Mouse (Mus musculus) liver, embryonic 15.5 days (tissue): Measurements from ENCODE around the gene Olfr519. TPM values are rescaled to one million over a fixed set of nuclear protein-coding genes. Genes with fewer than 3 reads are reported as not detected.

Source experiments
- ATAC-seq: fragments of 200-750 bp; cut with Nextera tagmentation; 2 replicates; pipeline ENCODE4 v1.8.0; 2017; ENCODE audit warnings: moderate number of reproducible peaks, mild to moderate bottlenecking, moderate library complexity; ENCODE audit not compliant: insufficient read depth
- H3K27ac ChIP-seq: fragments of 300-500 bp; sonication (generic); replicated peaks from 2 replicates; pipeline ENCODE4 v1.5.1; 2015; ENCODE audit warnings: mild to moderate bottlenecking, inconsistent platforms
- H3K27me3 ChIP-seq: fragments of 300-500 bp; sonication (generic); 2 replicates; pipeline ENCODE4 v1.6.1; 2015; ENCODE audit warnings: mild to moderate bottlenecking, inconsistent platforms
- H3K36me3 ChIP-seq: fragments of 300-500 bp; sonication (generic); replicated peaks from 2 replicates; pipeline ENCODE4 v1.6.1; 2015; ENCODE audit warnings: moderate library complexity, mild to moderate bottlenecking, inconsistent platforms
- H3K4me1 ChIP-seq: fragments of 300-500 bp; sonication (generic); replicated peaks from 2 replicates; pipeline ENCODE4 v1.6.1; 2015; ENCODE audit warnings: inconsistent platforms
- H3K4me2 ChIP-seq: fragments of 300-500 bp; sonication (generic); 2 replicates; pipeline ENCODE4 v1.6.1; 2015; ENCODE audit warnings: moderate library complexity, mild to moderate bottlenecking, inconsistent platforms
- H3K4me3 ChIP-seq: fragments of 300-500 bp; sonication (generic); replicated peaks from 2 replicates; pipeline ENCODE4 v1.5.1; 2015; ENCODE audit warnings: mild to moderate bottlenecking, inconsistent platforms
- H3K9ac ChIP-seq: fragments of 300-500 bp; sonication (generic); 2 replicates; pipeline ENCODE4 v1.6.1; 2015; ENCODE audit warnings: moderate library complexity, mild to moderate bottlenecking, inconsistent platforms
- H3K9me3 ChIP-seq: fragments of 300-500 bp; sonication (generic); replicated peaks from 2 replicates; pipeline ENCODE4 v1.6.1; 2016; ENCODE audit warnings: inconsistent platforms
- WGBS: fragments of 180-500 bp; shearing (Covaris S2); methylation state at CpG from one replicate; pipeline ENCODE4 v1.1.7; 2015; ENCODE audit warnings: mixed read lengths; ENCODE audit not compliant: insufficient replicate concordance; 5-methylcytosine and 5-hydroxymethylcytosine counted together
- polyA plus RNA-seq: library from polyadenylated mRNA; unstranded; fragments of >200 nt; fragmentation: Nextera tagmentation; extraction: Ambion mirVana; gene quantifications from 2 replicates; pipeline ENCODE4 v1.2.1, GENCODE M21; 2015

Olfr519 gene
- polyA plus RNA-seq, 1 experiment from 2014 or later: not detected

DNA sequence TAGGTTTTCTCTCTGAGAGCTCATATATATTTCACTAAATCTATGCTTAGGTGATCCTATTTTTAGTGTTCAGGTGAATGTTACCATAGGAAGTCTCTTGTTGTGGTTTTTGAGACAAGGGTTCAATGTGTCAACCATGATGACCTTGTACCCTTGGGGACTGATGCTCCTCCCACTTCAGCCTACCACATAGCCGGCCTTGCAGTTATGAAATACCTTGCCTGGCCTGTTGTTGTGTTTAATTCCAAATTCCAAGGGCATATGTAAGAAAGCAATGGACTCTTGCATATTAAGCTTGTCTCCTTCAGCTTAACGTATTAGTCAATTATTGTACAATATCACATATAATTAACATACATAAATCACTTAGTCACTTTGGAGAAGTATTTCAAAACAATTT lies 9.7 kb upstream of the Olfr519 start:
- no peaks in the 10 kb centered on the region for H3K27me3 ChIP-seq
- no peak overlapping the region for H3K4me2 ChIP-seq
- H3K4me3 ChIP-seq: no peak overlapping the region
- no peaks in the 10 kb centered on the region for H3K9me3 ChIP-seq
- 48% methylated on average over 2 of the region's 2 CpGs for WGBS
- no peaks in the 10 kb centered on the region for H3K36me3 ChIP-seq
- no peak overlapping the region for H3K9ac ChIP-seq
- H3K4me1 ChIP-seq: no peaks in the 10 kb centered on the region
- no peak for ATAC-seq
- no peak overlapping the region for H3K27ac ChIP-seq

DNA sequence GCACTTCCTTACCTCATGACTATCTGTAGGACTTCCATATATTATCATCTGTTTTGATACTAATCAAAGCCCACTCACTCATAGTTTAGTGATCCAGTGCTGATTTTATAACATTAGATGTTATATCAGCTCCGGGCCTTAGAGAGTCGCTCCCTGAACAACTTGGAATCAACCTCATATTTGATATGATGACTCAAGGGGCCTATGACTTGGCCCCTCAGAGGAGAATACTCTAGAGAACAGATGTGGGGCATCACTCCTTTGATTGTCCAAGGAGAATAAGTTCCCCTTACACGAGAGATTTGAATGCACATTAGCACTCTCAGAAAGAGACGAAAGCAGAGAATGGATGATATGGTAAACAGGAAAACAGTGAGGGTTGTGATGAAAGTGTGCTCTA lies 9.3 kb downstream of the Olfr519 start, which contains the start of gene Olfr518:
Olfr518 (minus strand) TSS at position 101 of the 400 bp plus-strand sequence.
- WGBS: 56% methylated on average over 4 of the region's 4 CpGs
- Histone ChIP-seq H3K9me3 (no peaks in the 10 kb centered on the region), H3K9ac (no peak within 1 kb of the TSS), H3K27me3 (no peaks in the 10 kb centered on the region), H3K4me3 (no peak within 1 kb of the TSS), H3K4me1 (no peaks in the 10 kb centered on the region), H3K27ac (no peak within 1 kb of the TSS), H3K36me3 (no peaks in the 10 kb centered on the region), H3K4me2 (no peak within 1 kb of the TSS)
- no peak for ATAC-seq

DNA sequence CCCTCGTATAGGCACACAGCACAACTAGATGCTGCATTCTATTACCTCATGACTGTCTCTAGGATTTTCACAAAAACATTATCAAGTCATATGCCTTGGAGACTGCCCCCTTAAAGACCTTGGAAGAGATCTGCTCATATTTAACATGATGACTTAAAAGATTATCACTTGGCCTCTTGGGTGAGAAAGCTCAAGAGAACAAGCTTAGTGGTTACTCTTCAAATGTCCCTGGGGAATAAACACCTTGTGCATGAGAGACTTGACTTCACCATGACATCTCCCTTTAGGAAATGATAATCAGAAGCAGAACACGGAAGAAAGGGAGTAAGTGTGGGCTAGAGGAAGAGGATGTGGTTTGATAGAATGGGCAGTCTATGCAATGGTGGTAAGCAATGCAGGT lies 21.9 kb downstream of the Olfr519 start, which contains the start of gene Olfr517:
Olfr517 (minus strand) TSS at position 101 of the 400 bp plus-strand sequence.
- no peak within 1 kb of the TSS for H3K27ac ChIP-seq
- ATAC-seq: no peak
- WGBS: 26% methylated on average over 2 of the region's 2 CpGs
- no peak within 1 kb of the TSS for H3K4me3 ChIP-seq
- H3K36me3 ChIP-seq: no peaks in the 10 kb centered on the region
- no peaks in the 10 kb centered on the region for H3K9me3 ChIP-seq
- H3K4me1 ChIP-seq: no peaks in the 10 kb centered on the region
- H3K27me3 ChIP-seq: no peaks in the 10 kb centered on the region
- no peak within 1 kb of the TSS for H3K9ac ChIP-seq
- no peak within 1 kb of the TSS for H3K4me2 ChIP-seq

DNA sequence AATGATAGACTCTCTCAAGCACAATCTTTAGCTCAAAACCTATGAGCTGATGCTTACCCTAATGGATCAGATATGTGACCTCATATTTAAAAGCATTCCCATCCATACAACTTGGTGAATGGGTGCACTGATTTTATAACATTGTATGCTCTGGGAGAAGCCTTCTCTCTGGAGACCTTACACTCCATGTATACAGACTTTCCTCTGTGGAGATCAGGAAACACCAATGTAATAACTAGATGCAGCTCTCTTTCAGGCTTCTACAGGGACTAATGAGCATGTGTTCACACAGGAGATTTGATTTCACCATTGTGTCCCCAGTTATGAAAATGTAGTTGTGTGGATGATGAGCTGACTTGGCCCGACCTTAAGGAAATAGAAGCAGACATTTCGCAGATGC lies 43.8 kb downstream of the Olfr519 start, which contains the start of gene Olfr516:
Olfr516 (minus strand) TSS at position 101 of the 400 bp plus-strand sequence.
- H3K27ac ChIP-seq: no peak within 1 kb of the TSS
- H3K4me3 ChIP-seq: no peak within 1 kb of the TSS
- H3K9me3 ChIP-seq: no peaks in the 10 kb centered on the region
- H3K9ac ChIP-seq: no peak within 1 kb of the TSS
- H3K4me1 ChIP-seq: no peaks in the 10 kb centered on the region
- no peaks in the 10 kb centered on the region for H3K27me3 ChIP-seq
- no peak within 1 kb of the TSS for H3K4me2 ChIP-seq
- 64% methylated on average over 2 of the region's 2 CpGs for WGBS
- H3K36me3 ChIP-seq: no peaks in the 10 kb centered on the region
- ATAC-seq: no peak

Other genes with a start within 250 kb of the Olfr519 start
- not detected in 2 replicates for gene Olfr509, start 242.5 kb downstream of the Olfr519 start, polyA plus RNA-seq
- gene Olfr510, start 228.0 kb downstream of the Olfr519 start, polyA plus RNA-seq: not detected in 2 replicates
- gene Olfr512, start 181.1 kb downstream of the Olfr519 start, polyA plus RNA-seq: not detected in 2 replicates
- gene Olfr513, start 143.4 kb downstream of the Olfr519 start, polyA plus RNA-seq: not detected in 2 replicates
- gene Olfr514, start 68.4 kb downstream of the Olfr519 start, polyA plus RNA-seq: not detected in 2 replicates
- not detected in 2 replicates for gene Olfr516, start 43.9 kb downstream of the Olfr519 start, polyA plus RNA-seq
- gene Olfr517, start 22.0 kb downstream of the Olfr519 start, polyA plus RNA-seq: not detected in 2 replicates
- gene Olfr518, start 9.4 kb downstream of the Olfr519 start, polyA plus RNA-seq: not detected in 2 replicates
- gene Nlrp10, start 35.8 kb upstream of the Olfr519 start, polyA plus RNA-seq: 0.03 and 0.05 TPM in 2 replicates
- gene Eif3f, start 40.0 kb upstream of the Olfr519 start, polyA plus RNA-seq: 34.9 and 35.2 TPM in 2 replicates
- gene Tub, start 55.9 kb upstream of the Olfr519 start, polyA plus RNA-seq: 0.05 TPM in 2 replicates
- 0.39 and 0.53 TPM in 2 replicates for gene Ric3, start 188.9 kb upstream of the Olfr519 start, polyA plus RNA-seq